Mouse (Mus musculus): Measurements from ENCODE around the gene P2rx4. TPM values are rescaled to one million over a fixed set of nuclear protein-coding genes. Genes with fewer than 3 reads are reported as not detected.

P2rx4 gene
- total RNA-seq, 2 experiments from 2014 or later: 5.1 to 8.4 TPM

Other genes starting within 250 kb of the P2rx4 start
- 73.2 and 84.3 TPM in 2 replicates for gene Atp2a2, start 205.3 kb upstream of the P2rx4 start, total RNA-seq (2015; ENCODE audit: low replicate concordance)
- gene Atp2a2, start 205.3 kb upstream of the P2rx4 start, total RNA-seq (2017; ENCODE audit: low replicate concordance): 106 and 160 TPM in 2 replicates
- gene Ift81, start 93.0 kb upstream of the P2rx4 start, total RNA-seq (2015; ENCODE audit: low replicate concordance): not detected in 2 replicates
- gene Ift81, start 93.0 kb upstream of the P2rx4 start, total RNA-seq (2017; ENCODE audit: low replicate concordance): 0.39 TPM in 1 of 2 replicates, not detected in the other
- 5.4 and 8.3 TPM in 2 replicates for gene P2rx7, start 63.6 kb upstream of the P2rx4 start, total RNA-seq (2015; ENCODE audit: low replicate concordance)
- 0.23 and 1.2 TPM in 2 replicates for gene P2rx7, start 63.6 kb upstream of the P2rx4 start, total RNA-seq (2017; ENCODE audit: low replicate concordance)
- 23.9 and 25.2 TPM in 2 replicates for gene Camkk2, start 71.9 kb downstream of the P2rx4 start, total RNA-seq (2015; ENCODE audit: low replicate concordance)
- 27.9 and 38.0 TPM in 2 replicates for gene Camkk2, start 71.9 kb downstream of the P2rx4 start, total RNA-seq (2017; ENCODE audit: low replicate concordance)
- gene Anapc5, start 113.8 kb downstream of the P2rx4 start, total RNA-seq (2015; ENCODE audit: low replicate concordance): 195 and 227 TPM in 2 replicates
- gene Anapc5, start 113.8 kb downstream of the P2rx4 start, total RNA-seq (2017; ENCODE audit: low replicate concordance): 271 and 364 TPM in 2 replicates
- 5.8 and 29.3 TPM in 2 replicates for gene Rnf34, start 142.5 kb downstream of the P2rx4 start, total RNA-seq (2015; ENCODE audit: low replicate concordance)
- 7.6 and 10.4 TPM in 2 replicates for gene Rnf34, start 142.5 kb downstream of the P2rx4 start, total RNA-seq (2017; ENCODE audit: low replicate concordance)

Data from erythroid progenitor cell, adult 5-6 weeks (primary cell).